Mouse (Mus musculus): Measurements from ENCODE around the gene Serpinb3a. TPM values are rescaled to one million over a fixed set of nuclear protein-coding genes. Genes with fewer than 3 reads are reported as not detected.
"Not testable (repeated sequence)": the region's sequence is repeated elsewhere in the genome, so short reads cannot be mapped to it uniquely, and the experiment has no call there.

Serpinb3a gene
- polyA plus RNA-seq (2016; fragmentation: Nextera tagmentation; extraction: Ambion mirVana) = not detected in 2 replicates

- no peak within 1 kb of the TSS for H3K27ac ChIP-seq
- no peak within 1 kb of the TSS for H3K4me2 ChIP-seq
- whole genome bisulfite sequencing = 86% methylated on average over 1 of the region's 1 CpGs
- no peaks in the 10 kb centered on the region for H3K4me1 ChIP-seq (replicated peaks)
- H3K9ac ChIP-seq (replicated peaks) = no peak within 1 kb of the TSS
- no peak within 1 kb of the TSS for H3K4me3 ChIP-seq (replicated peaks)
- no peaks in the 10 kb centered on the region for H3K9me3 ChIP-seq
- no peak for ATAC-seq (ENCODE audit: insufficient number of reproducible peaks, insufficient read depth, low FRiP score, low TSS enrichment, low read depth)
- no peaks in the 10 kb centered on the region for H3K27me3 ChIP-seq
- no peaks in the 10 kb centered on the region for H3K36me3 ChIP-seq
These were observed at the start of gene Serpinb3a for GRCm38 (mm10) chr1:107052203-107052602. Gene Serpinb3a (minus strand): TSS chr1:107052303.

DNA sequence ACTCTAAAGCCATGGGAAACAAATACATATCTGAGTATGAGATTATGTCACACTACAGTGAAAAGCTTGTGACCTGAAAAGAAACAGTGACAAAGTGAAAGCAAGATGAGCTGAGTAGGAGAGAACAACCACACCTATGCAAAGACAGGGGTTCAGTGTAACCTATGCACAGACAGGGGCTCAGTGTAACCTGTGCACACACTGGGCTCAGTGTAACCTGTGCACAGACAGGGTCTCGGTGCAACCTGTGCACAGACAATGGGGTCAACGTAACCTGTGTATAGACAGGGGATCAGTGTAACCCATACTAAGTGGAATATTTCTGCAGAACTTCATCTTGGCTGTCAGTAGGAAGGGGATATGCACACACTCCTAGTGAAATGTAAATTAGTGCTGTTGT lies 46.3 kb upstream of the Serpinb3a start:
- Histone ChIP-seq H3K36me3 (no peaks in the 10 kb centered on the region), H3K9ac (replicated peaks) (no peak overlapping the region), H3K9me3 (no peaks in the 10 kb centered on the region), H3K27ac (no peak overlapping the region), H3K27me3 (no peaks in the 10 kb centered on the region), H3K4me3 (replicated peaks) (no peak overlapping the region), H3K4me2 (no peak overlapping the region), H3K4me1 (replicated peaks) (no peaks in the 10 kb centered on the region)
- ATAC-seq (ENCODE audit: insufficient number of reproducible peaks, insufficient read depth, low FRiP score, low TSS enrichment, low read depth) = no peak
- 87% methylated on average over 2 of the region's 2 CpGs for WGBS

GRCm38 (mm10) chr1:107083406-107083805 lies 31.3 kb upstream of the Serpinb3a start, which contains the start of gene Serpinb3d:
Gene Serpinb3d (minus strand): TSS chr1:107083506.
- Histone ChIP-seq H3K4me2 (no peak within 1 kb of the TSS), H3K36me3 (no peaks in the 10 kb centered on the region), H3K27ac (no peak within 1 kb of the TSS), H3K9ac (replicated peaks) (no peak within 1 kb of the TSS), H3K9me3 (no peaks in the 10 kb centered on the region), H3K4me3 (replicated peaks) (no peak within 1 kb of the TSS), H3K27me3 (no peaks in the 10 kb centered on the region), H3K4me1 (replicated peaks) (no peaks in the 10 kb centered on the region)
- no peak for ATAC-seq (ENCODE audit: insufficient number of reproducible peaks, insufficient read depth, low FRiP score, low TSS enrichment, low read depth)

DNA sequence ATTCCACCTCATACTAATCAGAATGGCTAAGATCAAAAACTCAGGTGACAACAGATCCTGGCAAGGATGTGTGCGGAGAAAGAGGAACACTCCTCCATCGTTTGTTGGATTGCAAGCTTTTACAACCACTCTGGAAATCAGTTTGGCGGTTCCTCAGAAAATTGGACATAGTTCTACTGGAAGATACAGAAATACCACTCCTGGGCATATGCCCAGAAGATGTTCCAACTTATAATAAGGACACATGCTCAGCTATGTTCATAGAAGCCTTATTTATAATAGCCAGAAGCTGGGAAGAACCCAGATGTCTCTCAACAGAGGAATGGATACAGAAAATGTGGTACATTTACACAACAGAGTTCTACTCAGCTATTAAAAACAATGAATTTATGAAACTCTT lies 17.9 kb downstream of the Serpinb3a start:
- not testable (repeated sequence) for H3K36me3 ChIP-seq; H3K9ac ChIP-seq (replicated peaks); H3K27ac ChIP-seq; H3K9me3 ChIP-seq; H3K27me3 ChIP-seq; ATAC-seq (ENCODE audit: insufficient number of reproducible peaks, insufficient read depth, low FRiP score, low TSS enrichment, low read depth); H3K4me1 ChIP-seq (replicated peaks); H3K4me2 ChIP-seq; H3K4me3 ChIP-seq (replicated peaks)
- 89% methylated on average over 3 of the region's 3 CpGs for WGBS

DNA sequence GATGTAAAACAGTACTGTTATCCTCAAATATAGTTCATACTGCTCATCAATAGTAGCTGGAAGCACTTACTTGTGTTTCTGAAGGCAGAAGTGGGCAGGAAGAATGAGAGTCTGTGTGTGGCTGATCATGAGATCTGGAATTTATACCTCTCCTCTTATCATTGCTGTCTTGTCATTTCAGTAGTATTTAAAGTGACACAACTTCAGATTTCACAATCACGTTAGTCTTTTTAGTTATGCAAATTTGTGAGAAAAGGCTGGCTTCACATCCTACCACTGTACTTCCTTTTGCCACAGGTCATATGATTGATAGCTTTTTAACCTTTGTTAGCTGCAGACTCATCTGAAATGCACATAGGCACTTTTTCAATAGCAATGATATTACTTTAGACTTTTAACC lies 26.2 kb downstream of the Serpinb3a start:
- ATAC-seq (ENCODE audit: insufficient number of reproducible peaks, insufficient read depth, low FRiP score, low TSS enrichment, low read depth) = no peak
- no peak overlapping the region for H3K27ac ChIP-seq
- H3K36me3 ChIP-seq = no peaks in the 10 kb centered on the region
- 70% methylated on average over 1 of the region's 1 CpGs for WGBS
- H3K4me1 ChIP-seq (replicated peaks) = no peaks in the 10 kb centered on the region
- no peak overlapping the region for H3K9ac ChIP-seq (replicated peaks)
- H3K27me3 ChIP-seq = no peaks in the 10 kb centered on the region
- H3K4me2 ChIP-seq = no peak overlapping the region
- no peak overlapping the region for H3K4me3 ChIP-seq (replicated peaks)
- H3K9me3 ChIP-seq = no peaks in the 10 kb centered on the region

GRCm38 (mm10) chr1:107015210-107015609 lies 36.9 kb downstream of the Serpinb3a start:
- no peak overlapping the region for H3K27ac ChIP-seq
- 81% methylated on average over 7 of the region's 7 CpGs for WGBS
- H3K4me3 ChIP-seq (replicated peaks) = no peak overlapping the region
- no peaks in the 10 kb centered on the region for H3K27me3 ChIP-seq
- ATAC-seq (ENCODE audit: insufficient number of reproducible peaks, insufficient read depth, low FRiP score, low TSS enrichment, low read depth) = no peak
- H3K9ac ChIP-seq (replicated peaks) = no peak overlapping the region
- H3K4me2 ChIP-seq = no peak overlapping the region
- H3K36me3 ChIP-seq = no peaks in the 10 kb centered on the region
- H3K4me1 ChIP-seq (replicated peaks) = no peaks in the 10 kb centered on the region
- H3K9me3 ChIP-seq = no peaks in the 10 kb centered on the region

- Histone ChIP-seq H3K9ac (replicated peaks) (no peak overlapping the region), H3K27me3 (no peaks in the 10 kb centered on the region), H3K4me2 (no peak overlapping the region), H3K27ac (no peak overlapping the region), H3K4me3 (replicated peaks) (no peak overlapping the region), H3K36me3 (no peaks in the 10 kb centered on the region), H3K4me1 (replicated peaks) (no peaks in the 10 kb centered on the region), H3K9me3 (no peaks in the 10 kb centered on the region)
- WGBS = 38% methylated on average over 2 of the region's 2 CpGs
- no peak for ATAC-seq (ENCODE audit: insufficient number of reproducible peaks, insufficient read depth, low FRiP score, low TSS enrichment, low read depth)
These were observed 37.6 kb downstream of the Serpinb3a start for GRCm38 (mm10) chr1:107014530-107014929.

- Histone ChIP-seq H3K9ac (replicated peaks) (no peak overlapping the region), H3K27me3 (no peaks in the 10 kb centered on the region), H3K4me1 (replicated peaks) (no peaks in the 10 kb centered on the region), H3K4me2 (no peak overlapping the region), H3K36me3 (no peaks in the 10 kb centered on the region), H3K9me3 (no peaks in the 10 kb centered on the region), H3K27ac (no peak overlapping the region), H3K4me3 (replicated peaks) (no peak overlapping the region)
- 85% methylated on average over 3 of the region's 3 CpGs for WGBS
- ATAC-seq (ENCODE audit: insufficient number of reproducible peaks, insufficient read depth, low FRiP score, low TSS enrichment, low read depth) = no peak
These were observed 45.8 kb downstream of the Serpinb3a start for GRCm38 (mm10) chr1:107006316-107006715.

- no peaks in the 10 kb centered on the region for H3K27me3 ChIP-seq
- H3K4me1 ChIP-seq (replicated peaks) = no peaks in the 10 kb centered on the region
- H3K36me3 ChIP-seq = no peaks in the 10 kb centered on the region
- H3K27ac ChIP-seq = no peak overlapping the region
- no peak for ATAC-seq (ENCODE audit: insufficient number of reproducible peaks, insufficient read depth, low FRiP score, low TSS enrichment, low read depth)
- 84% methylated on average over 2 of the region's 2 CpGs for WGBS
- no peak overlapping the region for H3K9ac ChIP-seq (replicated peaks)
- H3K4me2 ChIP-seq = no peak overlapping the region
- H3K9me3 ChIP-seq = no peaks in the 10 kb centered on the region
- H3K4me3 ChIP-seq (replicated peaks) = no peak overlapping the region
These were observed 50.3 kb downstream of the Serpinb3a start for GRCm38 (mm10) chr1:107001754-107002153.

- 70% methylated on average over 13 of the region's 13 CpGs for whole genome bisulfite sequencing
- no peaks in the 10 kb centered on the region for H3K4me1 ChIP-seq (replicated peaks)
- no peak overlapping the region for H3K4me2 ChIP-seq
- ATAC-seq (ENCODE audit: insufficient number of reproducible peaks, insufficient read depth, low FRiP score, low TSS enrichment, low read depth) = no peak
- H3K27ac ChIP-seq = no peak overlapping the region
- H3K4me3 ChIP-seq (replicated peaks) = no peak overlapping the region
- H3K9me3 ChIP-seq = no peaks in the 10 kb centered on the region
- H3K36me3 ChIP-seq = no peaks in the 10 kb centered on the region
- no peaks in the 10 kb centered on the region for H3K27me3 ChIP-seq
- no peak overlapping the region for H3K9ac ChIP-seq (replicated peaks)
These were observed 51.7 kb downstream of the Serpinb3a start for GRCm38 (mm10) chr1:107000424-107000823.

Data from limb, embryonic 12.5 days (tissue).